Mouse (Mus musculus) ZHBTc4 (cell line): ENCODE measurements at regions not wholly inside any gene's neighbourhood (a gene's known extent, or its start where the extent isn't known, plus 50 kb on each side); places are given as distances from the start of the nearest gene placed in this dataset.

Source experiments
- DNase-seq: peaks from one replicate; pipeline ENCODE4 v3.0.0-alpha.2; 2011; ENCODE audit warnings: low read depth, low spot score

GRCm38 (mm10) chr3:22551516-22551915 lies 475.1 kb downstream of the Tbl1xr1 start:
- DNase-seq: no peak

- peak; percentile 90 for DNase-seq
Measured at GRCm38 (mm10) chr3:22559556-22559955, 483.1 kb downstream of the Tbl1xr1 start.

- DNase-seq: peak; percentile 70
Measured at GRCm38 (mm10) chr3:22560476-22561170, 484.2 kb downstream of the Tbl1xr1 start.
